Mouse (Mus musculus): ENCODE measurements around the gene Entr1.

- TF ChIP-seq CTCF (conservative IDR thresholded peaks at IDR 0.05; ENCODE audit: low read length) (peak; percentile 30), NANOG (IDR thresholded peaks at IDR 0.05; ENCODE audit: borderline replicate concordance, low read length) (no peak), POU5F1 (IDR thresholded peaks at IDR 0.05; ENCODE audit: borderline replicate concordance, low read length) (0 out of 2 replicates have a peak, but pooled peaks have one; percentile 6)
Measured at GRCm38 (mm10) chr2:26351358-26352290, 37.5 kb downstream of the Entr1 start, which contains the start of gene Dnlz.
